Mouse (Mus musculus) A20 (cell line): ENCODE measurements around the gene Ogfod1.
A peak's percentile ranks its signal among the peaks of the same experiment; 100 is the strongest.

ENCODE experiments used
- DNase-seq: peaks from one replicate; pipeline ENCODE4 v3.0.0-alpha.2; 2011; ENCODE audit warnings: low read depth, low spot score

Gene Ogfod1

GRCm38 (mm10) chr8:94036944-94037524 is at the start of gene Ogfod1, which contains the start of gene Nudt21:
TSS of gene Ogfod1 (plus strand) at chr8:94037198.
TSS of gene Nudt21 (minus strand) at chr8:94037031.
- DNase-seq: peak; percentile 99

GRCm38 (mm10) chr8:93989739-93990138 is 47.3 kb upstream of the Ogfod1 start:
- DNase-seq: no peak

GRCm38 (mm10) chr8:93998961-93999360 is 38.0 kb upstream of the Ogfod1 start:
- no peak for DNase-seq

- no peak for DNase-seq
Measured at GRCm38 (mm10) chr8:94004139-94004538, 32.9 kb upstream of the Ogfod1 start.

GRCm38 (mm10) chr8:94009243-94009845 is 27.7 kb upstream of the Ogfod1 start:
- DNase-seq: no peak

GRCm38 (mm10) chr8:94010101-94010705 is 26.8 kb upstream of the Ogfod1 start:
- DNase-seq: peak; percentile 63

GRCm38 (mm10) chr8:94011076-94012012 is 25.7 kb upstream of the Ogfod1 start:
- peak; percentile 57 for DNase-seq

GRCm38 (mm10) chr8:94012013-94012951 is 24.7 kb upstream of the Ogfod1 start, which contains the start of gene Amfr:
TSS of gene Amfr (minus strand) at chr8:94012842.
- peak; percentile 85 for DNase-seq

- DNase-seq: peak; percentile 42
Measured at GRCm38 (mm10) chr8:94013026-94013612, 23.9 kb upstream of the Ogfod1 start.

- DNase-seq: no peak
Measured at GRCm38 (mm10) chr8:94023916-94024315, 13.1 kb upstream of the Ogfod1 start.

- DNase-seq: no peak
Measured at GRCm38 (mm10) chr8:94029701-94030100, 7.3 kb upstream of the Ogfod1 start.

GRCm38 (mm10) chr8:94033601-94034000 is 3.4 kb upstream of the Ogfod1 start:
- no peak for DNase-seq

GRCm38 (mm10) chr8:94035200-94035599 is 1.8 kb upstream of the Ogfod1 start:
- DNase-seq: peak; percentile 36

GRCm38 (mm10) chr8:94036541-94036940 is 457 bp upstream of the Ogfod1 start:
- DNase-seq: peak; percentile 78

GRCm38 (mm10) chr8:94037806-94038205 is 808 bp downstream of the Ogfod1 start:
- peak; percentile 68 for DNase-seq

GRCm38 (mm10) chr8:94047845-94048244 is 10.8 kb downstream of the Ogfod1 start:
- no peak for DNase-seq

GRCm38 (mm10) chr8:94052696-94053095 is 15.7 kb downstream of the Ogfod1 start:
- no peak for DNase-seq

GRCm38 (mm10) chr8:94057157-94057854 is 20.3 kb downstream of the Ogfod1 start:
- peak; percentile 41 for DNase-seq

GRCm38 (mm10) chr8:94066121-94066863 is 29.3 kb downstream of the Ogfod1 start:
- DNase-seq: no peak
